Mouse (Mus musculus): ENCODE measurements around the gene Gm48552. TPM values are rescaled to one million over a fixed set of nuclear protein-coding genes. Genes with fewer than 3 reads are reported as not detected.

The Gm48552 gene
- total RNA-seq, 4 experiments from 2014 or later, result 0.43 to 1.1 (median 1.1) TPM; not detected in 1

DNA sequence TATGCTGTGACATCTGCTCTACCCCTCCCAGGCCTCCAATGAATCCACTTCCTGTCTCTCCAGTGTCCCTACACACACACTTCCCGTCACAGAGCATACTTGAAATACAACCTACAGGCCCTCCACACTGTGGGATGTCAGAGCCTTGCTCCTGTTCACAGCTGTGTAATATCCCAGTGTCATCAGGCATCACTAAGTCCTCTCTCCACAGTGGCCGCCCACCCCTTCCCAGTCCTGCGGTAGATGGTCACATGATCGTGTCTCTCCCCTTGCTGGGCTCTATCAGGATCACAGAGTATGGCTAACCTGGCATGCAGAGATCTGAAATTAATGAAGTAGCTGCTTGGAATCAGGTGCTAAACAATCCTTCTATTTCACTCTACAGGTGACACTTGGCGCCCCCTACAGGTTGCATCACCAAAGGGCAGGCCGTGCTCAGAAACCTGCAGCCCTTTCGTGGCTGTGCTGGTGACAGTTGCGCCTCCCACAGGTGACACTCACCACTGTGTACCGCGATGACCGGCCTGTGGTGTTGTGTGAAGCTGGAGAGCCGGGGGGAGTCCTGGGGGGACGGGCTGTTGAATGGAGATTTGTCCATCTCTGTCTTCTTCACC is 16.9 kb downstream of the Gm48552 start:
- no peak for DNase-seq (ENCODE audit: low spot score in 2 of 2)

DNA sequence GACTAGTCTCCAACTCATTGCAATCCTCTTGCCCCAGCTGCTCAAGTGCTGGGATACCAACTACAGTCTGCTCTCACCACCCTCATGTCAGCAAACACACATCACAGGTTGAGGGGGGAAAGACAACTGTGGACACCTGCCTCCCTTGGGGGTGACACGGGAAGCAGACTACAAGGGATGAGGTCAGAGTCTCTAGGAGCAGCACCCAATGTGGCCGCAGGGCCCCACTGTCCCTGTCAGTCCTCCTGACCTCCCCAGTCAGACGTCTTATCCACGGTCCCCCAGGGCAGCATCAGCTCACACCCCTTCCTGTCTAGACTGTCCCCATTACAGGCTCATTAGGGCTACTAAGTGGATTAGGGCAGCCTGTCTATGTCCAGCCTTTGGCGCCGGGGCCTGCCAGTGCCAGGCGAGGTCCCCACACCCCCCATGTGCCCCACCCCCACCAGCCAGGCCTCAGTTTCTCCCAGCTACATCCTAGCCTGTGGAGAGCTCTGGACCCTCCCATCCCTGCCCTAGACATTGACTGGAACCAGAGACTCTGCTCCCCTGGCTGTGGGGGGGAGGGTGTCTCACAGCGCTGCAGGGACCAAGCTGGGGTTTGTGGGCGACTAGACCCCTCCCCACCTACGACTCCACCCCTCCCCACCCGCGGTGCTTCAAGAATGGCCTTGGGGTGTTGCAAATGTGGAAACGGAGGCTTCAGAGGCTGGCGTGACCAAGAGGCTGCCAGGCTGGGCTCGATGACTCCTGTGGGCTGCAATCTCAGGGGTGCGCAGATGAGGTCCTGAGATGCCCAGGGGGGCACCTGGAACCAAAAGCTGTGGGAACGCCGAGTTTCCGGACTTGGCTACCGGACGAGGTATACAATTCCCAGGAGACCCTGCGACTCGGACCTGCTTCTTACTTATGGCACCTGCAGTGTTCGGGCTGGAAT is 18.0 kb downstream of the Gm48552 start:
- DNase-seq (ENCODE audit: low spot score in 2 of 2), result no peak

DNA sequence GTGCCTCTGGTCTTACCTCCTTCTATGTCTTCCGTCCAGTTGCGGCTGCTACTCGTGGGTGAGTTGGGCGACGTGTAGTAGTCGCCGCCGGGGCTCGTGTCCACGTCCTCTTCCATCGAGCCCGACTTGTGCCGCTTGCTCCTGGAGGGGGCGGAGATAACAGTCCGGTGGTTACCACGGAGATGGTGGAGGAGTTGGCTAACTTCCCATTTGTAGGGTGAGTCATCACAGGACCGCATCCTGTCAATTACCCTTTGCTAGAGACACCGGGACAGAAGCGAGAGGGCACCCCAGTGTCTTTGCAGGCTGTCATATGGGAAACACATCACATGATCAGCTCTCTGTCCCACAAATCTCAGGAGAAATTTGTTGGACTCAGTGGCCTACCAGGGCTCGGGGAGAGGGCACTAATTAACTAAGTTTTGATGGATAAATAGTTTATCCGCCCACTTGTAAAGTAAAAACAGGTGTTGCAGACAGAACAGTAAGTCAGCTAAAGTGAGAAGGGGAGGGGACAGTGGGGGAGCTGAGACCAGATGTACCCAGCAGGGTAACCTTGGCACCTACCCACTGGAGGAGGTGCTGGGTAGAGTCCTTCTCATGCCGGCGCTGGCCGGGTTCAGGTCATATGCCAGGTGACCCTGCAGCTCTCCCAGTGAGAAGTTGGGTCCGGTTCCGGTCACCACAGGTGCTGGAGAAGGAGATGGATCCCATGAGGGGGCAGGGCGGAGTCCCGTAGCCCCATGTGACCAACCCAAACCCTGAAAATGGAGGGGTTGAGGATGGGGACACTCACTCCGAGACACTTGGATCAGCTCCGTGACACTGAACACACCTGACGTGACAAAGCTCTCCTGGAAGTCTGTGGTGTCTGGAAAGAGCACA is 19.0 kb downstream of the Gm48552 start:
- peak in 1 of 2 experiments; percentile 71 for DNase-seq (ENCODE audit: low spot score in 2 of 2)

DNA sequence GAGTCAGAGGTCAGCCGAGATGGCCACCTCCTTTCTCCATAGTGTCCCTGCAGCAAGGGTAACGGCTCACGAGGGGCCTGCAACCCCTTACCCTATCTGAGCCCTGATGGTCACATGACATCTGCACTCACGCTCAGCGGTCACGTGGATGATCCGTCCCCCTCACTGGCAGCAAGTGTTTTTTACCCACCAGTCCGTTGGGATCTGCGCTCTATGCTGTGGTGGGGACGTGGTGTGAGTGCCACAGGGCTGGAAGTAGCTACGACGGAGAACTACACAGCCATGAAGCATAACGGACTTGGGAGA is 19.6 kb downstream of the Gm48552 start:
- no peak for DNase-seq (ENCODE audit: low spot score in 2 of 2)

DNA sequence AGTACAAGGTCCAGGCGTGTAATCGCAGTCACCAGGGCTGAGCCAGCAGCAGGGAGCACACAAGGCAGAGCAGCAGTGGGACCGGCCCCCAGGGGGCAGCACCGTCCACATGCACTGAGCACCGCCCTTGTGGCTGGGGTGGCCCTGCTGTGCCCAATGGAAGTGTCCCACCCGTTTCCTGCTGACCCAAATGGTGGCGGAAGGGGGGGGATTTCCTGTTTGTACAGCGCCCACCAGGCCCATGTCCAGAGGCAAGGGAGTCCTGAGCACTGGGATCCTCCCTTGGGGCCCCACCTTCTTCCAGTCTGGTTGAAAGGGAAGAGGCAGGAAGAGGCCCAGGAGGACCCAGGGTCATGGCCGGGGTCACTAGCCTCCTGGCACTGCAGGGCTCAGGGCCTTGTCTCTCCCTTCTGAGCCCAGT is 20.1 kb downstream of the Gm48552 start:
- DNase-seq (ENCODE audit: low spot score in 2 of 2), result peak; percentile 85 to 90

DNA sequence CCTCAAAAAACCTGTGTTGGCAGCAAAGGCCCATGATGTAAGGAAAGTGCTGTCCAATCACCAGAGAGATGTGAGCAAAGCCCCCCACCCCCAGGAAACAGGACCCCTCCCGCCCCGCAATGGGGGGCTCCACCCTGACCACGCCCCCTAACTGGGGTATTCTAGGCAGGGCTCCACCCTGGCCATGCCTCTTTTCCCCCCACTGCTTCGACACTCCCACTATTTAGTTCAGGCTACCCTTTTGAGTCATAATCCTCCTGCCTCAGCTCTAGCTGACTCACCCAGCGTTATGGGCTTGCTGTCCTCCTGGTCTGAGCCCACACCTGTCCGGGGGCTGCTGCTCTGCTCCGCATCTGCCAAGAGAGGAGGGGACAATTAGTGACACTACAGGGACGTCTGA is 20.5 kb downstream of the Gm48552 start:
- no peak for DNase-seq (ENCODE audit: low spot score in 2 of 2)

DNA sequence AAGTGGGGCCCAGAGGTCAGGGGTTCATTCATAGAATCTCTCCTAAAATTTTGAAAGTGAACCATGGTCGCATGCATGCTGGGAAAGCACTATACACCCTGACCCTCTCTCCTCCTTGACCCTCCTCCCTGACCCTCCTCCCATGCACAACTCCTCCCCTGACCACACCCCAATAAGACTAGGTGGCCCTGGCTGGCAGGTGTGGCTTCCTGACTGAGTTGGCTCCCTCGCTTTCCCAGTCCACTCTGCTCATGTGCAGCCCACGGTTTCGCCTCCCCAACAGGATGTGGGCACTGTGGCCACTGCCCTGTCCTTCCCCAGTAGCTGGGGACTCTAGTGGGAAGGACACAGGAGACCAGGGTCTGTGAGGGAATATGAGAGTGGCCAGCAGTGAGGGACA is 21.5 kb downstream of the Gm48552 start:
- DNase-seq (ENCODE audit: low spot score in 2 of 2), result no peak

DNA sequence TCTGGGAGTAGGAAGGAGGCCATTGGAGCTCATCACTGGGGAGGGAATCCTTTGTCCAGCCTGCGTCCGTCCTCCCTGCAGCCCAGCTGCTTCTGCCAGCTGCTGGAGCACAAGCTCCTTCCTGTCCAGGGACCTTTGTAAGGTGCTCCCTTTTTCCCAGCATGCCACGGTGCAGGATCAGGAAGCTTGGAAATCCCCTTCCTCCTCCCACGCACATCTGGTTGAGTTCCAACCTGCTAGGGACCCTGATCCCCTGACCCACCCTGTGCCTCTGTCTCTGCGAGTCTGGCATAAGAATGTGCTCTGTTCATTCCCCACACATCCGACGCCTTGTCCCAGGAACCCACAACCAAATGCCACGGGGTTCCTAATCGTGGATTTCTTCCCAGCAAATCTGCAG is 22.2 kb downstream of the Gm48552 start:
- DNase-seq (ENCODE audit: low spot score in 2 of 2), result no peak

DNA sequence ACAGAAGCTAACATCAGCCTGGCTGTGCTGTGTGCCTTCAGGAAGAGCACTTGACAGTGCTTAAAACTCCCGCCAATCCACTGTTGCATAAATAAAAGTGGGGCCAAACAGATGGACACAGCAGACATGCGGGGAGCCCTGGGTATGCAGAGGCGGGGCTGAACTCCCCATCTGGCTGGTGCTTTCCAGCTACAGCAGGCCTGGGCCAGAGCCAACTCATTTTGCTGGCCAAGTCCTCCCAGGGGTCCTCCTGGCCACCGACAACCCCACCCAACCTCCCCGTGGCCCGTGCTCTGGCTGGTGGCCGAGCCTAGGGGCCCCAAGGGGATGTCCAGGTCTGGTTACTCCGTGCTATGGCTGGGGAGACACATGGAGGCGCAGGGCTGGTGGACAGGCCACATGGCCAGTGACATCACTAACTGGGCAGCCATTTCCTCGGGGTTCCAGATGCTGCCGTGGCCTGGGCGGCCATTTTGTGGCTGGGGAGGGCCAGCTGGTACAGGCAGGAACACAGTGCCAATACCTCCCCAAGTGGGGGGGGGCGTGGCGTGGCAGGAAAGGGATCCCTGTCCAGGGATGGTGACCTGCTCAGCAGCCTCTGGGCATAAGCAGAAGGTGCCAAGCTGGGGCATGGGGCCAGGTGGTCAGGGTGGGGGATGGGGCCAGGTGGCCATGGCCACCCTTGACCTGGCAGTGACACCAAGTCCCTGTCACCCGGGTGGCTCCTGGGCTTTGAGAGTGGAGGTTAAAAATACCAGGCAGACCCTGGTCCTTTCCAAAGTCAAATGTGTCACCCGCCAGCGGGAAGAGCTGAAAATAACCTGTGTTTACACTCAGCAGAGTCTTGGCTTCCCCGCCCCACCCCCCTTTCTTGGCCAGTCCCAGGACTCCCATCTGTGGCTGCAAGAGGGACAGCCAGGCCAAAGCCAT is 22.9 kb downstream of the Gm48552 start:
- DNase-seq (ENCODE audit: low spot score in 2 of 2), result peak; percentile 94 to 96

DNA sequence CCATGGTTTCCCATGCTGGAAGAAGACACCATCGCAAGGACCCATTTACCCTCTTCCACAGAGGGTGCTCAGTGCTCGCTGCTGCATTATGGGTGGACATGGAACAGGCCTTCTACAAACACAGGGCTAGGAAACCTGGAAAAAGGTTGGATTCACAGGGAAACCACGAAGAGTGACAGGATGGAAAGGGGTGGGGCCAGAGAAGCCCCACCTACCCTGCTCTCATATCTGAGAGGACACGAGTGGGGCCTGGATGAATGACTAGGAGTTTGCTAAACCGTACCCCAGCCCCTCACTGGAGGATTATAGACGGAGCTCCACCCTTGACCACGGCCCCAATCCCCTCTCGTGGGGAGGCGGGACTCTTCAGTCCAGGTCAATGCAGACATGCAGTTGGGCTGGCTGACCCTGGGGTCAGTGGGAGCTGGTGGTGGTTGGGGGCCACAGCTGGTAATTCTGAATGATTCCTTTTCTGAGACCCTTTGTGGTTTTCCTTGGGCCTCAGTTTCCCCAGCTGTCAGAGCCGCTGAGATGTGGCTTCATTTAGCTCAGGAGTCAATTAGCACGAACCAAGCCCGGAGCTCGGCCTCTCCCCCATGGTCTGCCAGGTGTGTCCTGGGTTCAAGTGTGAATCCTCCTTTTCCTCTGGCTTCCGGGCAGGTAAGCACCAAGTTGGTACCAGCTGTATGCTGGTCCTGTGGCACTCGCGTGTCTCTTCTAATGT is 23.9 kb downstream of the Gm48552 start:
- no peak for DNase-seq (ENCODE audit: low spot score in 2 of 2)

DNA sequence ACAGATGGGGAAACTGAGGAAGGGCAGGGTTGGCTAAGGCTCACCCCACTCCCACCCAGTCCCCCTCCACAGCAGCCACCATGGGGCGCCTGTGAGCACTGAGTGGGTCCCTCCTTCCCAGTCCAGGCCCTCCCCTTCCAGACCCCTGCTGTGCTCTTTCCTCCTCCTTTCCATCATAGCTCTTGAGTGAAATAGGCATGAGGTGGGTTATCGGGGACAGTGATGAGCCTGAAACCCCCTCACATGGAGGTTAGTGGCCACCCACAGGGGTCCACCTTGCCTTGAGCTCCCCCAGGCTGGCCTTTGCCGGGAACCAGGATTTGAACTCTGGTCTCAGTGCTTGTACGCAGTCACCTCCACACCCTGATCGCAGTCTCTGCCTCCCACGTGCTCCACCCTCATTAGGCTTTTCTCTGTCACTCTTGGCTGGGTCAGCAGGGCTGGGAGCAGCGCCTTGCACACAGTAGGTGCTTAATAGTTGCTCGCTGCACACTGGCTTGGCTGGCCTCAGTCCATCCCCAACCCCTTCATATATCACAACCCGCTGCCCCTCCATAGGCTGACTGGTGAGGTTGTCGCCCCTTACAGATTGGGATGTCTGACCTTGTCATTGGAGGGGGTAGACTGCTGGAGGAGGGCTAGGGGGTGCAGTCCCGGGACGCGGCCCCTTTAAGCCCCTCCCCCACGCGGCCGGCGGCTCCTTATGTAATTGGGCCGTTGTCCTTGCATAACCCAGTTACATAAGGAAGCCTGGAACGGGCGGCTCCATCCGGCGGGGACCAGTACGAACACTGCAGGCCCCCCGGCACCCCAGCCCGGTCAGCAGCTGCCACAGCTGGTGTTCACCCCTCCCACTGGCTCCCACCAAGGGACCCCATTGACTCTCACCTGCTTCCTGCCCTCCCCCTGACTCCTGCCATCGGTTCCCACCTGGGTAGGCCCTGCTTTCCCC is 24.8 kb downstream of the Gm48552 start:
- peak; percentile 89 to 95 for DNase-seq (ENCODE audit: low spot score in 2 of 2)

DNA sequence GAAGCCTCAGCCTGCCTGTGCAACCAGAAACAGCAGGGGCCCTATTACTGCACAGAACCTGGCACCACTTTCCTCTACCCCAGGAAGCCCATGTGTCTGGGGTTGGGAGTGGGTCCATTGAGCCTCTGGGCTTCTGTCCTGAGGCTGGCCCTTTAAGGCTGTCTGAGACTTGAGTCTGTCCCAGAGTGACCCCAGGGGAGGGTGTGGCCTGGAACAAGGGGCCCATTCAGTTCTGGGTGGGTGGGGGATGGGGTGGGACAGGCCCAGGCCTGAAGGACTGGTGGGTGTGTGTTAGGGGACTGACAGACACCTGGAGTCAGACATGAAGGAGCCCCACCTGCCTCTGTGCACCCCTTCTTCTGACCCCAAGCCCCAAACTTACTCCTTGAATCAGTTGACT is 25.9 kb downstream of the Gm48552 start:
- DNase-seq (ENCODE audit: low spot score in 2 of 2), result peak in 1 of 2 experiments; percentile 58

DNA sequence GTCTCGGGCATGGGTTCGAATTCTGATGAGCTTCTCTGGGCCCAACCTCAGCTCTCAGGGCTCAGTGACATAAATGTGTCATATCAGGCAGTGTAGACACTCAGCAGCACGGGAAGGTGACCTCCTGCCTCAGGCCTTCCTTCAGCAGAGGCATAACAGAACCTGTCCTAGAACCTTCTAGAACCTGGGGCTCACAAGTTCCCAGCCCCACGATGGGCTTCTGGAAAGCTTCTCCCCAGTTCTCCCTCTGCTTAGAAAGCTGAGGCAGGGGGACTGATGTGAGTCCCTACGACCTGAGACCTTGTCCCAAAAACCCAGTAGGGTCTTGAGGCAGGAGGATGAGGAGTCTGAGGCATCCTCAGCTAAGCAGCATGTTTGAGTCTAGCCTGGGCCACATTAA is 26.3 kb downstream of the Gm48552 start:
- peak in 1 of 2 experiments; percentile 14 for DNase-seq (ENCODE audit: low spot score in 2 of 2)

DNA sequence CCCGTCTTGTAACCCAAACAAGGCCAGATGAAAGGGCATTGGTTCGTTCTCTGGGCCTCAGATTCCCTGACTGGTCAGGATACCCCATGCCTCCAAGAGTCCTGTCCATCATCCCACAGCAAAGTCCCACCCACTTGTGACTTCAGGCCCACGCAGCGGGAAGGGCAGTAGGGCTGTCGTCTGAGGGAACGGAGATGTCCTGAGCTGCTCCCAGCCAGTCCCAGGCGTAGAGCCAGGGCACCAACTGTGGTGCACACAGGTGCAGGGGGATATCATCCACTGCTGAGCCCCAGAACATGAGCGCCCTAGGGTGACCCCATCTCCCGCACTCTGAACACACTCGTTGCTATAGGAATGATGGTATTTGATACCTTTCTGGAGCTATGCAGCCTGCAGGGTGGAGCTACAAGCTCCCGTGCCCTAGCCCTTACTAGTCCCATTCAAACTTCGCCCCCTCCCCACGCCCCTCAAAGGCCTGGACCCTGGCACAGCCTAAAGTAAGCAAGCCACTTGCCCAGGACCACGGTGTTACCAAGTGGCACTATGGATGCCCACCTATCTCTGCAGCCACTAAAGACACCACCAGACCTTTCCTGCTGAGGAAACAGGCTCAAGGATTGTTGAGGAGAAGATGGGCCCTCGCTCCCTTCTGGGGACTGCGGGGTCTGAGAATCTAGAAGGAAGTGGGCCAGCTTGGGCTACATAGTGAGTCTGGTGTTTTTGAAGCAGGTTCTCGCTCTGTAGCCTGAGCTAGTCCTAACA is 26.9 kb downstream of the Gm48552 start:
- DNase-seq (ENCODE audit: low spot score in 2 of 2), result peak; percentile 71 to 87

DNA sequence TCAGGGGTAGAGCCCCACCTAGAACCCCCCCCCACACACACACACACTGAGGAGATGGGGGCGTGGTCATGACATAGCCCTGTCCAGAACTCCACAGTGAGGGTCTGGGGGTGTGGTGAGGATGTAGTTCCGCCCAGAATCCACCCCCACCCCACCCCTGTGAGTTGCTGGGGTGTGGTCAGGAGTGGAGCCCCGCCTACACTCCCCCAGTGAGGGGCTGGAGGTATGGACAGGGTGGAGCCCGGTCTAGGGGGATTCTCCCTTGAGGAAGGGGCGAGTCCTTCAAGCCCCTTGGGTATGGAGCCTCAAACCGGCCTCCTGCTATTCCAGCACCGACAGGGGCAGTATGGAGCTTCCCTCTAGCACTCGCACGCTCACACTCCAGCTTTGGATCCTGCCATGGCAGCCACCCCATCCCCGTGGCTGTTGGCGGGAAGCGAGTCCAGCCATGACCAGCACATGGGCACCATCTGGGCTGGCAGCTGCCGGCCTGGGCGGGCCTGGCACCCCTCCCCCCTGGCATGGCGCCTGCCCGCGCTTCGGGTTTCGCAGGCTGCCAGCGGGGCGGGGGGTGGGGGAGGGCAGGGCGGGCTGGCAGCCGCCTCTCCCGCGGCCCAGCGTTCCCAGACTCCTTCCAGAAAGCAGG is 27.9 kb downstream of the Gm48552 start:
- DNase-seq (ENCODE audit: low spot score in 2 of 2), result peak; percentile 91 to 95

DNA sequence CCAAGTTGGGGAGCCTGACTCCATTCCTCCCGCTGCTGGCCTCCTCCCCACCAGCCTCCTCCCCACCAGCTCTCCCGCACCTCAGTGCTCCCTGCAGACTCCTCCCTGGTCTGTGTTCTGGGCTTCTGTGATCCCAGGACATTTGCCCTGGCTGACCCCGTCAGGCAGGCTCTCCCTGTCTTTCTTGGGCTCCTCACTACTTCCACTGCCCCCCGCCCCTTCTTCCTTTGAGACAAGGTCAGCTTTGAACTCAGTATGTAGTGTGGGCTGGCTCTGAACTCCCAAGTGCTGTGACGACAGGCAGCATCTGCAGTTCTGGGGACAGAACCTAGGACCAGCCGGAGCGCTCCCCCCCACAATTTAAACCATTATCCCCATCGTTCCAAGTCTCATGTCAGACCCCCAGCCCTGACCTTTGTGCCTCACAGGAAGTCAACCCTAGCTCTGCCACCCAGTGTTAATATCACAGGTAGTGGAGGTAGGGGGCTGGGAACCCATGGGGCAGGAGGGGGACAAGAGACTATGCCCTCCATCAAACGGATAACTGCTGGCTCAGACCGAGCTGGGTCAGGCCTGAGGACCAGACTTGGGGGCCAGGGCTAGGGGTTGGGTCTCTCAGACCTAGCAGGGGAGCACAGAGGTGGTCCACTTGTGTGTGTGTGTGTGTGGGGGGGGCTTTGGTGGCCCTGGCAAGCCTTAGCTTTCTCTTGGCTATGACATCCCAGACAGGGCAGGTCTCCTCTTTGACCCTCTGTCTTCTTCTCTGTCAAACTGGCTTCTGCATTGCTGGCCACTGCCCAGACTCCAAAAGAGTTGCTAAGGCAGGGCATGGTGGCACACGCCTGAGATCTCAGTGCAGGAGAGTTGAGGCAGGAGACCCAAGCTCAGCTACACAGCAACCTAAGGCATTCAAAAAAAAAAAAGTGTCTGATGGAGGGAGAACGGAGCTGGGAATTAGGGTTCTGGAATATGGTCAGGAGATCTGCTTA is 28.7 kb downstream of the Gm48552 start:
- DNase-seq (ENCODE audit: low spot score in 2 of 2), result peak; percentile 6 to 18

Measured in gastrocnemius, adult 8-10 months (tissue).